Mouse (Mus musculus) midbrain, embryonic 13.5 days (tissue): ENCODE data around the gene Lman2l. TPM values are rescaled to one million over a fixed set of nuclear protein-coding genes. Genes with fewer than 3 reads are reported as not detected.

Experiments
- ATAC-seq: fragments of 200-750 bp; cut with Nextera tagmentation; 2 replicates; pipeline ENCODE4 v1.8.0; 2017; ENCODE audit warnings: mild to moderate bottlenecking, moderate TSS enrichment, moderate library complexity
- H3K27ac ChIP-seq: fragments of 300-500 bp; sonication (generic); 2 replicates; pipeline ENCODE4 v1.5.1; 2015; ENCODE audit warnings: inconsistent platforms, mild to moderate bottlenecking, moderate library complexity
- H3K27me3 ChIP-seq: fragments of 300-500 bp; sonication (generic); 2 replicates; pipeline ENCODE4 v1.6.1; 2015; ENCODE audit warnings: mild to moderate bottlenecking, inconsistent platforms
- H3K36me3 ChIP-seq: fragments of 300-500 bp; sonication (generic); 2 replicates; pipeline ENCODE4 v1.6.1; 2015; ENCODE audit warnings: mild to moderate bottlenecking, inconsistent platforms
- H3K4me1 ChIP-seq: fragments of 300-500 bp; sonication (generic); replicated peaks from 2 replicates; pipeline ENCODE4 v1.6.1; 2015; ENCODE audit warnings: inconsistent platforms
- H3K4me2 ChIP-seq: fragments of 300-500 bp; sonication (generic); replicated peaks from 2 replicates; pipeline ENCODE4 v1.6.1; 2015; ENCODE audit warnings: moderate library complexity, mild to moderate bottlenecking, inconsistent platforms
- H3K4me3 ChIP-seq: fragments of 300-500 bp; sonication (generic); replicated peaks from 2 replicates; pipeline ENCODE4 v1.5.1; 2015; ENCODE audit warnings: mild to moderate bottlenecking, inconsistent platforms
- H3K9ac ChIP-seq: fragments of 300-500 bp; sonication (generic); replicated peaks from 2 replicates; pipeline ENCODE4 v1.6.1; 2015; ENCODE audit warnings: mild to moderate bottlenecking, inconsistent platforms
- H3K9me3 ChIP-seq: fragments of 300-500 bp; sonication (generic); 2 replicates; pipeline ENCODE4 v1.6.1; 2016; ENCODE audit warnings: mild to moderate bottlenecking, inconsistent platforms
- WGBS: fragments of 180-500 bp; shearing (Covaris S2); methylation state at CpG from one replicate; pipeline ENCODE4 v1.1.7; 2015; 5-methylcytosine and 5-hydroxymethylcytosine counted together
- polyA plus RNA-seq: library from polyadenylated mRNA; unstranded; fragments of >200 nt; fragmentation: Nextera tagmentation; extraction: Ambion mirVana; gene quantifications from 2 replicates; pipeline ENCODE4 v1.2.1, GENCODE M21; 2015

Lman2l gene
- polyA plus RNA-seq, 1 experiment from 2014 or later, result 72.1 TPM

DNA sequence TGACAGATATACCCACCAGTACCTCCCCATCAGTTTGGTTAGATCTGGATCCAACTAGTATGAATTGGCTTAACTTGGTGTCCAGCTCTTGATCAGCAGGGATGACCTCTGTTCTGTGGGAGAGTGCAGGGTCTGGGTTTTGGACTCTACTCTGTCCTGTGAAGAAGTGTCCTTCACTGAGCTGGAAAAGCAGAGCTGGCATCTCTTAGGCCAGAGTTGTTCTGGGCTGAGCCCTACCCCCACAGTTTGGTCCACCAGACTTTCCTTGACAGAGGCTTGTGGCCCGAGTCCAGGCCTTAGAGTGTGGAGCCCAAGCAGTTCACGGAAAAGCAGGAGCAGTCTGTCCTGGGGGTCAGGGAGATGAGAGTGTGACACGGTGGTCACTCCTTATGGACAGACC, 29.6 kb upstream of the Lman2l start:
- Histone ChIP-seq H3K36me3 (no peaks in the 10 kb centered on the region), H3K27me3 (peaks cover 7% of the 10 kb centered on the region; the same call in 1 of the 2 replicates), H3K9ac (0 out of 2 replicates have a peak overlapping the region, but pooled peaks have one; percentile 16), H3K4me1 (peaks cover 60% of the 10 kb centered on the region), H3K4me2 (peak overlapping the region; percentile 68), H3K27ac (no peak overlapping the region), H3K4me3 (no peak overlapping the region), H3K9me3 (no peaks in the 10 kb centered on the region)
- whole genome bisulfite sequencing, result 61% methylated on average over 3 of the region's 3 CpGs
- no peak for ATAC-seq

DNA sequence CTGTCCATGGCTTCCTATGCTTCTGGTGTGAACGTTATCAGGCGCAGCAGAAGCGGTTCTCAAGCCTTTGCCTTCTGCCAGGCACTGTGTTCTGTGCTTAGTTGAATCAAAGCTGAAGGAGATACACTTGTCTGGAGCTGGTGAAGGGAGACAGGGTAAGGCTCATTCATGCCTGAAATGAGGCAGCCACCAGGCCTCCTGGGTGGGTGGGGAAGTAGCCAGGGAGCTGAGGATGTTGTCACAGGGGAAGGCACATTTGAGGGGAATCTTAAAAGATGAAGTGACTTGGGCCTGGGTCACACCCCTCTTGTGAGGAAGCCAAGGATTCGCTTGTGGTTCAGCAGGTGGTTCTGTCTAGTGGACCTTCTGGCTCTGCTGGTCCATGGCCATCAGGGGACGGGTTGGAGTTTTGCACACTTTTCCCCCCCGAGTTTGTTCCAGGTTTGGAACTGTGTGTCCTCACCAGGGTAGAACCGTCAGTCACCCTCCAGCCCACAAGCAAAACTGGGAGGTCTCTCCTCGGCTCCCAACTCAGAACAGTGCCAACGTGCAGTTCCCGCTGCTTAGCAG, 28.2 kb upstream of the Lman2l start:
- Histone ChIP-seq H3K27ac (no peak overlapping the region), H3K9ac (no peak overlapping the region), H3K9me3 (no peaks in the 10 kb centered on the region), H3K4me1 (peaks cover 58% of the 10 kb centered on the region), H3K36me3 (no peaks in the 10 kb centered on the region), H3K4me3 (0 out of 2 replicates have a peak overlapping the region, but pooled peaks have one; percentile 0), H3K4me2 (peak overlapping the region; percentile 68), H3K27me3 (peaks cover 7% of the 10 kb centered on the region; the same call in 1 of the 2 replicates)
- WGBS, result 77% methylated on average over 10 of the region's 10 CpGs
- no peak for ATAC-seq

GRCm38 (mm10) chr1:36472106-36472440, 27.0 kb upstream of the Lman2l start:
- Histone ChIP-seq H3K9ac (peak overlapping the region; percentile 73), H3K27me3 (peaks cover 7% of the 10 kb centered on the region; the same call in 1 of the 2 replicates), H3K4me3 (peak overlapping the region; percentile 68), H3K9me3 (no peaks in the 10 kb centered on the region), H3K27ac (no peak overlapping the region), H3K4me2 (peak overlapping the region; percentile 68), H3K4me1 (peaks cover 54% of the 10 kb centered on the region), H3K36me3 (no peaks in the 10 kb centered on the region)
- WGBS, result 15% methylated on average over 18 of the region's 18 CpGs
- ATAC-seq, result peak; percentile 28; the same call in 1 of the 2 replicates

GRCm38 (mm10) chr1:36471181-36472105, 26.4 kb upstream of the Lman2l start, which contains the start of gene Cnnm4:
Gene Cnnm4 (plus strand): TSS chr1:36471620.
- WGBS, result 0% methylated on average over 42 of the region's 98 CpGs
- peak within 1 kb of the TSS; percentile 73 for H3K9ac ChIP-seq
- peak within 1 kb of the TSS; percentile 44 for H3K27ac ChIP-seq
- peak within 1 kb of the TSS; percentile 68 for H3K4me3 ChIP-seq
- peak; percentile 92 for ATAC-seq
- H3K27me3 ChIP-seq, result peaks cover 7% of the 10 kb centered on the region; the same call in 1 of the 2 replicates
- H3K36me3 ChIP-seq, result no peaks in the 10 kb centered on the region
- H3K4me2 ChIP-seq, result peak within 1 kb of the TSS; percentile 68
- H3K4me1 ChIP-seq, result peaks cover 52% of the 10 kb centered on the region
- H3K9me3 ChIP-seq, result no peaks in the 10 kb centered on the region

DNA sequence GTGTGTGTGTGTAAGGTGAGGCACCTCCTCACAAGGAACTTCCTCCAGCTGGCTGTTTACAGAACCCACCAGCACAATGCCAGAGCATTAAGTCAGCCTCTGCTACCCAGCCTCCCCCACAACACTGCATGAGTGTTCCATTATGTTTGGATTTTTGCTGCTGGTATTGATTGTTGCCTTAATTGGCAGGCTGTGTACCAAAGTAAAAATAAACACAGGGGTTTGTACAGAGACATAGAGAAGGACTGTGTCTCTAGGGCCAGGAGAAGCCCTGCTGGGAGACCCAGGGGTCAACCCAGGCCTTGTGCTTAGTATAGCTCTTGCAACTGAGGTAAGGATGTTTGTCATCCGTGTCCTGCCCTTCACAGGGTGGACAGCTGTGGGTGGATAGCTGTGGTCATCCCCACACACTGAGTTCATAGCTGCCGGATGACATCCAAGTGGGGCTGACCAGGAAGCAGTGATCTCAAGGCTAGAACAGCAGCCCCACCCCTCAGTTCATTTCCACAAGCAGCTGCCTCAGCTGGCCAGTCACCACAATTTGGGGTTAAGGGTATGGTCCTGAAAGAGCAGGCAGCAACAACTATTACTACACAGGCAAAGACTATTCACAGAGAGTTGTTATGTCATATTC, 24.9 kb upstream of the Lman2l start:
- ATAC-seq, result no peak
- WGBS, result 42% methylated on average over 2 of the region's 2 CpGs
- H3K4me2 ChIP-seq, result no peak overlapping the region

GRCm38 (mm10) chr1:36467446-36467845, 22.4 kb upstream of the Lman2l start:
- no peak overlapping the region for H3K27ac ChIP-seq
- H3K9ac ChIP-seq, result no peak overlapping the region
- WGBS, result 46% methylated on average over 5 of the region's 5 CpGs
- peaks cover 13% of the 10 kb centered on the region for H3K4me1 ChIP-seq
- no peaks in the 10 kb centered on the region for H3K9me3 ChIP-seq
- no peak for ATAC-seq
- H3K4me3 ChIP-seq, result no peak overlapping the region
- H3K27me3 ChIP-seq, result peaks cover 7% of the 10 kb centered on the region; the same call in 1 of the 2 replicates
- no peaks in the 10 kb centered on the region for H3K36me3 ChIP-seq
- no peak overlapping the region for H3K4me2 ChIP-seq

More for the DNA sequence above, 24.9 kb upstream of the Lman2l start:
- Histone ChIP-seq H3K9me3 (no peaks in the 10 kb centered on the region), H3K4me3 (no peak overlapping the region), H3K9ac (no peak overlapping the region), H3K27me3 (peaks cover 7% of the 10 kb centered on the region; the same call in 1 of the 2 replicates), H3K36me3 (no peaks in the 10 kb centered on the region), H3K27ac (no peak overlapping the region), H3K4me1 (peaks cover 37% of the 10 kb centered on the region)

- no peak overlapping the region for H3K27ac ChIP-seq
- H3K9me3 ChIP-seq, result no peaks in the 10 kb centered on the region
- no peaks in the 10 kb centered on the region for H3K36me3 ChIP-seq
- H3K4me1 ChIP-seq, result peaks cover 2% of the 10 kb centered on the region; the same call in 1 of the 2 replicates
- peaks cover 7% of the 10 kb centered on the region; the same call in 1 of the 2 replicates for H3K27me3 ChIP-seq
- WGBS, result 75% methylated on average over 4 of the region's 4 CpGs
- ATAC-seq, result no peak
- no peak overlapping the region for H3K9ac ChIP-seq
- no peak overlapping the region for H3K4me2 ChIP-seq
- no peak overlapping the region for H3K4me3 ChIP-seq
These were observed 20.6 kb upstream of the Lman2l start for GRCm38 (mm10) chr1:36465641-36466160.

DNA sequence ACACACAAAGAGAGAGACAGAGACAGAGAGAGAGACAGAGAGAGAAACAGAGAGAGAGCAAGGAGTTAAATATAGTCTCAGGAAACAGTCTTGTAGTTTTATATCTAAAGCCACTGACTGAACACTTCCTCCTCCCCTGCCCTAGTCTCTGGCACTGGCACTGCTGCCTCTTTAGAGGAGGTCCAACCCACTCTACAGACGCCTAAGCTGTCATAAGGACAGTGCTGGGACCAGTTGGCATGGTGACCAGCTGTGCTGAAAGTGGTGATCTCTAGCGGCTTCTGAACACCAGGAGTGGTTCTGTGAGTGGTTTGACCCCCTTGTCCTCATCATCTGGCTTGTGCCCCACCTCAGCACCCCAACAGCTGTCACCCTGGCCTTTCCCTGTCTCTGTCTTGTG, 16.8 kb upstream of the Lman2l start:
- no peaks in the 10 kb centered on the region for H3K27me3 ChIP-seq
- H3K9ac ChIP-seq, result no peak overlapping the region
- WGBS, result 67% methylated on average over 2 of the region's 2 CpGs
- H3K4me2 ChIP-seq, result no peak overlapping the region
- no peaks in the 10 kb centered on the region for H3K4me1 ChIP-seq
- ATAC-seq, result no peak
- no peak overlapping the region for H3K4me3 ChIP-seq
- no peak overlapping the region for H3K27ac ChIP-seq
- H3K36me3 ChIP-seq, result no peaks in the 10 kb centered on the region
- H3K9me3 ChIP-seq, result no peaks in the 10 kb centered on the region

DNA sequence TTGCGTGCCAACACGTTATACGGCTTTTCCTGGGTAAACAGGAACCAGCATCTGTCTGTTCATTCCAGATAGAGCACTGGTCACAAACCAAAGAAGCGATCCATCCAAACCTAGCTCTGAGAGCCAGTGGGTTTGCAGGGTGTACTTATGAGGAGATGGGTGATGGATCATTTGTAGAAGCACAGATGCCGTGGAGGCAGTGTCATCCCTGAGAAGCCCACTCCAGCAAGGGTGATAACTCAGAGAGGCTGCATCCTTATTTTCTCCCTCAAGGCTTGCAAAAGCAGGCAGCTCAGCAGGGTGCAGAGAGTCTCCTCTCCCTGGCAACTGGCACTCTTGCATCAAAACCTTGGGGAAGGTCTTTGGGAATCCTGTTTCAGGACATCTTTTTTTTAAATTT, 13.1 kb upstream of the Lman2l start:
- no peak for ATAC-seq
- H3K4me3 ChIP-seq, result no peak overlapping the region
- no peak overlapping the region for H3K27ac ChIP-seq
- no peak overlapping the region for H3K9ac ChIP-seq
- no peaks in the 10 kb centered on the region for H3K9me3 ChIP-seq
- WGBS, result 89% methylated on average over 5 of the region's 5 CpGs
- no peak overlapping the region for H3K4me2 ChIP-seq
- H3K27me3 ChIP-seq, result no peaks in the 10 kb centered on the region
- no peaks in the 10 kb centered on the region for H3K36me3 ChIP-seq
- no peaks in the 10 kb centered on the region for H3K4me1 ChIP-seq

DNA sequence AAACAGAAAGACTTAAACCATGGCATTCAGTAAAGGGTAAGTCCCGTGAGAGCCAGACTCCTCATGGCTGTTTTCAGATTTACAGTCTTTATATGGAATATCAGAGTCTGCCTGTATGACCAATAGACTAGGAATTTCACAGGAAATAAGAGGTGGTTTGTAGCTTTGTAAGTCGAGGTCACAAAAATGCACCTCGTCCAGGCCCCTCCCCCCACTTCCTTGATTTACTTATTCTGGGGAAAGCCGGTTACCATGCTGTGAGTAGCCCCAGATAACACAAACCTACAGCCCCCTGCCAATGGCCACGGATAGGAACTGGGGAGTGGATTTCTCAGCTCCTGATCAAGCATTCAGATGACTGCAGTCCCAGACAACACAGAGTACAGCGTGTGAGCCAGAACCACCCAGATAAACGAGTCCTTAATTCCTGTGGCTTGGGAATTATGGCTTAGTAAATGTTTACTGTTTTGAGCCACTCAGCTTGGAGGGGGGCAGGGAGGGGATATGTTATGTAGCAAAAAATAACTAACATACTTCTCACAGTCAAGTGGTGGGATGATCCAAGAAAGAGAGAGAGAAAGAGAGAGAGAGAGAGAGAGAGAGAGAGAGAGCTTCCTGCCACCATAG, 12.4 kb upstream of the Lman2l start:
- no peak for ATAC-seq
- Histone ChIP-seq H3K27me3 (no peaks in the 10 kb centered on the region), H3K4me3 (no peak overlapping the region), H3K27ac (no peak overlapping the region), H3K9ac (no peak overlapping the region), H3K36me3 (no peaks in the 10 kb centered on the region), H3K9me3 (no peaks in the 10 kb centered on the region), H3K4me1 (no peaks in the 10 kb centered on the region), H3K4me2 (no peak overlapping the region)
- WGBS, result 40% methylated on average over 7 of the region's 7 CpGs

DNA sequence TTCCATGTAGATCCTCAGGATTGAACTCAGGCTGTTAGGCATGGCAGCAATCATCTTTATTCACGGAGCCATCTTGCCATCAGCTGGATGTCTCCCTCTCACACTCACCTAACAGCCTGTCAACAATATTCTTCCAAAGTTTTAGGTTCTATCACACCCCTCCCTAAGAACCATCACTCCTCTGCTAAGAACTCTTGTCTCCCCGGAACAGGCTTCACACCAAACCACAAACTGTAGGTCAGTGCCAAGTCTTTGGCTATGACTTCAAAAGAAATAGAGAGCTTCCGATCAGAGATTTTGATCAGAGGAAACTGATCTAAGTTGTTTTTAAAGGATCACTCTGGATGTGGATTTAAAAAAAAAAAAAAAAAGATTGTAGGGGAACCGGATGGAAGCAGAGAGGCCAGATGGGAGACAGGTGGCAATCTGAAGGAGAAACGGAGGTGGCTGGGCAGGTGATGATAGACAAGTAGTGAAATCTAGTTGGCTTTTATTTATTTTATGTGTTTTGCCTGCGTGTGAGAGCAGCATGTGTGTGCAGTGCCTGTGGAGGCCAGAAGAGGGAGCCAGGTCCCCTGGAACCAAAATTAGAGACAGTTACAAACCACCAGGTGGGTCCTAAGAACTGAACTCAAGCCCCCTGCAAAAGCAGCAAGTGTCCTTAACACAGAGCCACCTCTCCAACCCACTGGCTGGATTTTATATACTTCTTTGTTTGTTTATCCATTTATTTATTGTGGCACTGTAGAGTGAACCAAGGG, 9.2 kb upstream of the Lman2l start:
- H3K9ac ChIP-seq, result no peak overlapping the region
- H3K27me3 ChIP-seq, result no peaks in the 10 kb centered on the region
- 89% methylated on average over 6 of the region's 6 CpGs for WGBS
- H3K36me3 ChIP-seq, result no peaks in the 10 kb centered on the region
- no peaks in the 10 kb centered on the region for H3K4me1 ChIP-seq
- no peak overlapping the region for H3K4me3 ChIP-seq
- H3K27ac ChIP-seq, result no peak overlapping the region
- H3K9me3 ChIP-seq, result no peaks in the 10 kb centered on the region
- H3K4me2 ChIP-seq, result no peak overlapping the region
- ATAC-seq, result no peak
